8 mouse cellular contexts compared by ENCODE assay signal in genomic region chr11:77762783-77763672, GRCm38 (mm10). TPM values are rescaled to one million over a fixed set of nuclear protein-coding genes. Genes with fewer than 3 reads are reported as not detected.
A peak's percentile ranks its signal among the peaks of the same experiment; 100 is the strongest.
DNase-seq lines count a peak whose midpoint lies in the region; ATAC-seq and TF ChIP-seq lines count a peak whose summit lies in the region.

Gene Myo18a (plus strand): TSS chr11:77763246.

- peak; percentile 78 for ATAC-seq in embryonic facial prominence, embryonic 15.5 days (ENCODE audit: insufficient number of reproducible peaks, low FRiP score, low TSS enrichment, low read depth)
- peak; percentile 86 for ATAC-seq in limb, embryonic 14.5 days (ENCODE audit: low FRiP score, low read depth)
- ATAC-seq in midbrain, embryonic 15.5 days (replicated peaks) = peak; percentile 89

- 0 out of 2 replicates have a peak, but pooled peaks have one; percentile 25 for TF ChIP-seq POLR2A in limb, embryonic 14.5 days (IDR thresholded peaks at IDR 0.05; ENCODE audit: borderline replicate concordance, extremely low read depth, insufficient read depth, insufficient read length)

- H3K27ac ChIP-seq in embryonic facial prominence, embryonic 15.5 days (replicated peaks) = peak within 1 kb of the TSS; percentile 87
- H3K27ac ChIP-seq in limb, embryonic 14.5 days (replicated peaks; ENCODE audit: low read depth, low read length) = peak within 1 kb of the TSS; percentile 82
- peak within 1 kb of the TSS; percentile 95 for H3K27ac ChIP-seq in midbrain, embryonic 15.5 days

- peak within 1 kb of the TSS; percentile 88 for H3K4me2 ChIP-seq in embryonic facial prominence, embryonic 15.5 days (replicated peaks)
- H3K4me2 ChIP-seq in limb, embryonic 14.5 days (replicated peaks; ENCODE audit: low read depth, low read length, severe bottlenecking) = peak within 1 kb of the TSS; percentile 89
- H3K4me2 ChIP-seq in midbrain, embryonic 15.5 days = peak within 1 kb of the TSS; percentile 87

- peak; percentile 86 for DNase-seq in 3134 (ENCODE audit: extremely low read depth, insufficient read length, low spot score)
- peak; percentile 92 to 95 for DNase-seq in adrenal gland, postnatal 36 days
- peak; percentile 70 for DNase-seq in heart, adult 8-10 months (ENCODE audit: low spot score)
- DNase-seq in kidney, adult 8-10 months = peak; percentile 61 to 81
- peak; percentile 76 for DNase-seq in limb, embryonic 14.5 days (ENCODE audit: low spot score)
- DNase-seq in spleen, adult 12 weeks (ENCODE audit: low spot score) = peak; percentile 82

- H3K4me1 ChIP-seq in embryonic facial prominence, embryonic 15.5 days = peaks cover 36% of the 10 kb centered on the region
- H3K4me1 ChIP-seq in limb, embryonic 14.5 days (ENCODE audit: control insufficient read depth, insufficient read depth, low read length) = peaks cover 33% of the 10 kb centered on the region
- H3K4me1 ChIP-seq in midbrain, embryonic 15.5 days = peaks cover 38% of the 10 kb centered on the region

- 2% methylated on average over 77 of the region's 79 CpGs for WGBS in embryonic facial prominence, embryonic 15.5 days
- WGBS in limb, embryonic 14.5 days = 4% methylated on average over 50 of the region's 79 CpGs
- 1% methylated on average over 66 of the region's 79 CpGs for WGBS in midbrain, embryonic 15.5 days

- no peaks in the 10 kb centered on the region for H3K9me3 ChIP-seq in embryonic facial prominence, embryonic 15.5 days (replicated peaks)
- no peaks in the 10 kb centered on the region for H3K9me3 ChIP-seq in limb, embryonic 14.5 days (ENCODE audit: control insufficient read depth, low read length)
- H3K9me3 ChIP-seq in midbrain, embryonic 15.5 days = no peaks in the 10 kb centered on the region

- no peaks in the 10 kb centered on the region for H3K36me3 ChIP-seq in embryonic facial prominence, embryonic 15.5 days
- no peaks in the 10 kb centered on the region for H3K36me3 ChIP-seq in limb, embryonic 14.5 days (ENCODE audit: control insufficient read depth, insufficient read depth, low read length)
- no peaks in the 10 kb centered on the region for H3K36me3 ChIP-seq in midbrain, embryonic 15.5 days (replicated peaks)

- peak within 1 kb of the TSS; percentile 94 for H3K9ac ChIP-seq in embryonic facial prominence, embryonic 15.5 days
- H3K9ac ChIP-seq in limb, embryonic 14.5 days (ENCODE audit: low read depth, low read length, severe bottlenecking) = peak within 1 kb of the TSS; percentile 91
- H3K9ac ChIP-seq in midbrain, embryonic 15.5 days = peak within 1 kb of the TSS; percentile 98

- peak within 1 kb of the TSS; percentile 89 for H3K4me3 ChIP-seq in embryonic facial prominence, embryonic 15.5 days (replicated peaks)
- peak within 1 kb of the TSS; percentile 86 for H3K4me3 ChIP-seq in limb, embryonic 14.5 days (replicated peaks; ENCODE audit: low read length)
- H3K4me3 ChIP-seq in midbrain, embryonic 15.5 days = peak within 1 kb of the TSS; percentile 93

- no peaks in the 10 kb centered on the region; the same call in 1 of the 2 replicates for H3K27me3 ChIP-seq in embryonic facial prominence, embryonic 15.5 days
- no peaks in the 10 kb centered on the region for H3K27me3 ChIP-seq in limb, embryonic 14.5 days (ENCODE audit: control insufficient read depth, insufficient read depth, low read length)
- H3K27me3 ChIP-seq in midbrain, embryonic 15.5 days (replicated peaks) = no peaks in the 10 kb centered on the region

RNA-seq across cellular contexts. Expression of gene Myo18a, which starts in this region (rescaled TPM):
- total RNA-seq in adrenal gland, postnatal 36 days (2021) = 10 to 100 TPM; 56.7 to 76.3 TPM
- polyA plus RNA-seq in embryonic facial prominence, embryonic 15.5 days (2015; fragmentation: Nextera tagmentation; extraction: Ambion mirVana) = 56.3 and 58.9 TPM in 2 replicates
- 100 to 1,000 TPM; 256 to 285 (median 277) TPM for total RNA-seq in heart, adult 8-10 months (2022)
- polyA plus RNA-seq in limb, embryonic 14.5 days (2012; rRNA removed) = 42.9 and 47.0 TPM in 2 replicates
- polyA plus RNA-seq in limb, embryonic 14.5 days (2014; fragmentation: Nextera tagmentation; extraction: Ambion mirVana) = 43.5 and 45.3 TPM in 2 replicates
- 51.9 and 58.5 TPM in 2 replicates for polyA plus RNA-seq in midbrain, embryonic 15.5 days (2015; fragmentation: Nextera tagmentation; extraction: Ambion mirVana)

Comparison
In these comparisons a context has a peak if more than half of its experiments do, and no peak if none do; other contexts are left out.
1. Peak in every context shown above with its lines: DNase-seq, ATAC-seq, H3K4me3 ChIP-seq and H3K27ac ChIP-seq.